Mouse (Mus musculus) telencephalon, adult 2 months (tissue): Measurements from ENCODE around the gene Dph1.

Source experiments
- DNase-seq: peaks from one replicate; pipeline ENCODE4 v3.0.0-alpha.2; 2011; ENCODE audit warnings: low read depth, low spot score

Dph1 gene

GRCm38 (mm10) chr11:75190905-75191441 lies at the start of gene Dph1:
Gene Dph1 (minus strand): TSS chr11:75191241.
- DNase-seq: no peak

- DNase-seq: no peak
Measured at GRCm38 (mm10) chr11:75240158-75240934, 49.3 kb upstream of the Dph1 start.

GRCm38 (mm10) chr11:75234745-75235144 lies 43.7 kb upstream of the Dph1 start:
- DNase-seq: no peak

- no peak for DNase-seq
Measured at GRCm38 (mm10) chr11:75232434-75232833, 41.4 kb upstream of the Dph1 start.

DNA sequence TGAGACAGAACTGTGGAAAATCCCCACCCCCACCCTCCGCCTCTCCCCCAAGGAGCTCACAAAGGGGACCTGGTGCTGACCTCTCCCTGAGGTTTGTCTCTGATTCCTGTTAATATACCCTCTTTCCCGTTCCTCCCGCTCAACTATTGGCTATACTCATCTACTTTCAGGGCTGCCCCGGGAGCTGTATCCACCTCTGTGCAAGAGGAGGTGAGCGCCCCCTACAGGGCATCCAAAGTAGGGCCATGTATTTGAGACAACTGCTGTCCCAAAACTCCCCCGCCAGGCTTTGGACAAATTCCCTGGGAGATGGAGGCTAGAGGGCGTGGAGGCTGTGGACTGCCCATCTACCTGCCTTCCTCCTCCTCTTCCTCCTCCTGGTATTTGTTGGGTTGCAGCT lies 40.7 kb upstream of the Dph1 start:
- no peak for DNase-seq

- DNase-seq: no peak
Measured at GRCm38 (mm10) chr11:75230272-75230760, 39.3 kb upstream of the Dph1 start.

GRCm38 (mm10) chr11:75229289-75229688 lies 38.2 kb upstream of the Dph1 start:
- no peak for DNase-seq

DNA sequence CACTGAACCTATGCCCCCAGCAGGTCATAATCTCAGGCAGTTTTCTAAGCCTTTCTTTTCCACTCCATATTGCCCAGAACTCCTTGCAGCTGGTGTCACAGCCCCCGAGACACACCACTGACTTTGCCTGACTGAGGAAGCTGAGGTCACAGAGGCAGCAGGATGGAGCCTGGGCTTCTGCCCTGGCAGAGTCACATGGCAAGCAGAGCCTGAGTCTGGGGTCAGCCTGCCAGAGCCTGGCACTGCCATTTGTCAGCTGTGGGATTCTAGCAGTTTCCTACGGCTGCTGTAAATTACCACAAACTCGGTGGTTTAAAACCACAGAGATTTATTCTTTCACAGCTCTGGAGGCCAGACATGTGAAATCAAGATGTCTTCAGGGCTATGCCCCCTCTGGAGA lies 36.6 kb upstream of the Dph1 start:
- DNase-seq: no peak

- DNase-seq: no peak
Measured at GRCm38 (mm10) chr11:75224835-75225234, 33.8 kb upstream of the Dph1 start.

DNA sequence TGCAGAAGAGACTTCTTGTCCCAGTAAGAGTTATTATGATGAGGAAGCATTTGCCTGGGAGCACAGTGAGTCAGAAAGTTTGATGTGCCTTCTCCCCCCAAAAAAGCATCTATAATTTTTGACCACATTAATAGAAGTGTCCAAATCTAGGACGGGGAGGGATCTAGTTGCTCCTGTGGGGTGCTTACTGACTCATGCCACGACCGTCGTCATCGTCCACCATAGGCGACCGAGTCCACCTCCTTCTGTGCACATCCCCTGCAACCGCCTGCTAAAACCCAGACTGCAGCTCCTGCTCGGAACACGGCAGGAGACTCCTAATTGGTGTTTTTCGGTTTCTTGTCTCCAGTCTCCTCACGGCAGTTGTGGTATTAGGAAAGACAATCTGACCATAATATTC lies 33.0 kb upstream of the Dph1 start:
- no peak for DNase-seq

DNA sequence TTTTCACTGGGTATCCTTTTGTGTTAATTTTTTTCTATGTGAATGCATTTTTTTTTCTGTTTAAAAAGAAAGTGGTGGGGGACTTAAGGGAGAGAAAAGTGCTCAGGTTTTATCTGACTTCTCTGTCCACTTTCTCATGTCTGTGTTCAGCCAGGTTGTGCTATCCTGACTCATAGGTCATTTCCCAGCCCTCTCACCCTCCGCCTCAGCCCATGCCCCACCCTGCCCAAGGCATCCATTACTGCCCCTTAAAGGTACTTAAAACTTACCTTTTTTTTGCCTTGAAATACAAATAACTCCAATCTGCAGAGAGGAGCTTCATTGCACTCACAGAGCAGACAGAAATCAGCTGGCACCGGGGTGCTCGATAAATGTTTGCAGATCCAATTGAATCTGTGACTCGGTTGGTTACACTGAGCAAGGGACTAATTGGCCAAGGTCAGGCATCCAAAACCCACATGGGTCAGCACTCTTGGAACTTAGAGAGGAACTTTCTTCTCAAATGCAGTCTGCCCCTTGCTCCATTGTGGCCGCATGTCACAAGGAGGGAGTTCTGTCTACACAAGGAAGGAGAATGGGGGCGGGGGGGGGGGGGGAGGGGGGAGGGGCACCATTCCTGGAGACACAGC lies 29.6 kb upstream of the Dph1 start:
- no peak for DNase-seq

DNA sequence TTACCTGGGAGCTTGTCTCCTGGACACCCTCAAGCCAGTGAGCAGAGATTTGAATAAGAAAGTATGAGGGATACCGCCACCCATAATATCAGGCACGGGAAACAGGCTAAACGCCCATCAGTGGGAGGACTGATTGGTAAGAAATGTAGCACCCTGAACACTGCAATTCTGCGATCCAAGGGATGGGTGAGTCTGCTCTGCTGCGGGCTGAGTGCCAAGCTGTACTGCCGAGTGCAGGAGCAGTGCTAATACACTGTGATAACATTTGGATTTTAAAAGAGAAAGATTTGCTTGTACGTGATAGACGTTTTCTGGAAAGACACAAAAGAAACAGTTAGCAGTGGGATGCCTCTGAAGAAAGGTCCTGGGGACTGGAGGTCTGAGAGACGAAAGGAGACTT lies 29.1 kb upstream of the Dph1 start:
- DNase-seq: no peak

- DNase-seq: no peak
Measured at GRCm38 (mm10) chr11:75214081-75214950, 23.3 kb upstream of the Dph1 start.

- no peak for DNase-seq
Measured at GRCm38 (mm10) chr11:75213372-75214080, 22.5 kb upstream of the Dph1 start.

DNA sequence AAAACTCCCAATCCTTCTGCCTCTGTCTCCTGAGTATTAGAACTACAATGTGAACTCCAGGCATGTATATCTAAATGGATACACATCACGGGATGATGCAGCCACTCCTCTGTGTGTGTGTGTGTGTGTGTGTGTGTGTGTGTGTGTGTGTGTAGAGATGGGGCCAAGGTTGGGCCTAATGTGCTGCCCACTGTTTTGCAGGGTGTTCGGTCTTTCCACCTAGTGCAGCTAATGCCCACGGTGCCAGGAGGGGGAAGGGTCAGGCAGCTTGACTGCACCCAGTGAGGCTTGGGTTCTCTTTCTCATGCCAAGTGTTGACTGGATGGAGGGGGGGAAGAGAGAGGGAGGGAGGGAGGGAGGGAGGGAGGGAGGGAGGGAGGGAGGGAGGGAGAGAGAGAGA lies 21.8 kb upstream of the Dph1 start:
- DNase-seq: no peak

DNA sequence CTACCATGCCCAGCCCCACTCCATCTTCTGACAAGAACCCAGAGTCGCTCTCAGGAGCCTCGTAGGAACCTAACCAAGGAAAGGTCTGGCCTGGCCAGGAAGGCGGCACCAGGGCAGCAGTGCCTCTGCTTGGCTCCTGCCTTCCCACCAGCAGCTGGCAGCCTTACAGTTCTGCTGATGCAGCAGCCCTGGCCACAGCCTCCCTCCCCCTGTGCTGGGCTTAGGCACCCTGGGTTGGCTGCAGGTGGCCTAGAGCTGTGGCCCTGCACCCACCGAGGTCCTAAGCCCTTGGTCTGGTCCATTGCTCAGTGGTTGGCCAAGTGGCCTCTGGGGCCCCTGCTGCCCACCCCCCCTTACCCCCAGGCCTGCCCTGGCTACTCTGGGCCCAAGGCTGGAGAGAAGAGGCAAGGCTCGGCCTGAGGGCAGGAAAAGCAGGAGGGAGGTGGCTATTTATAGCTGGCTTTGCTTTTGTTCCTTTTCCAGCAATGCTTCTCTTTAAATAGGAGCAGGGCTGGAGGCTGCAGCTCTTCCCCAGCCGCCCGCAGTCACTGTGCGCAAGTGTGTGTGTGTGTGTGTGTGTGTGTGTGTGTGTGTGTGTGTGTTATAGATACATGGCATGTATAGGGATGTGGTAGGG lies 21.1 kb upstream of the Dph1 start:
- DNase-seq: peak; percentile 79

- DNase-seq: no peak
Measured at GRCm38 (mm10) chr11:75210755-75211154, 19.7 kb upstream of the Dph1 start.

- no peak for DNase-seq
Measured at GRCm38 (mm10) chr11:75210093-75210492, 19.1 kb upstream of the Dph1 start.

- DNase-seq: no peak
Measured at GRCm38 (mm10) chr11:75209363-75209762, 18.3 kb upstream of the Dph1 start.

- no peak for DNase-seq
Measured at GRCm38 (mm10) chr11:75206347-75206746, 15.3 kb upstream of the Dph1 start.

DNA sequence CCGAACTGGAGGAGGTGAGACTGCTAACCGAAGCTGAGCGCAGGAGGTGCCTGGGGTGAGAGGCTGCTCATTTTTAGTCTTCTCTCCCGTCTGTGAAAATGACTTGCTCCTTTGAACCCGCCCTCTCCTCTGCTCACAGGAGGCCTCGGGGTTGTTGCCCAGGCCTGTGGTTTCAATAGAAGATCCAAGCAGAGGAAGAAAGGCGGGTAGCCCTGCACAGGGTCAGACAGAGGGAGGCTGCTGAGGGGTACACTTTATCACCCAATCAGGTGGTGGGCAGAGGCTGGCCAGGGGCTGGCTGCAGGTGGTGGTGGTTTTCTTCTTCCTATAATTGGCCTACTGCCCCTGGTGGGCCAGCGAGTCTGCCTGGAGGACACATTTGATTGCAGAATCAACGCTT lies 13.4 kb upstream of the Dph1 start:
- DNase-seq: no peak
